Mouse (Mus musculus) olfactory bulb, adult 2 months (tissue): Measurements from ENCODE around the gene Polr2j.

Experiments
- CTCF ChIP-seq: fragments of 200-500 bp; IDR thresholded peaks from 2 replicates; pipeline ENCODE4 v1.5.1; 2012; ENCODE audit warnings: low read depth, mild to moderate bottlenecking, low read length, moderate library complexity; ENCODE audit not compliant: insufficient read depth
- POLR2A ChIP-seq: fragments of 200-500 bp; IDR thresholded peaks from 2 replicates; pipeline ENCODE4 v1.6.1; 2012; ENCODE audit warnings: mild to moderate bottlenecking, low read depth, low read length, moderate library complexity; ENCODE audit not compliant: insufficient read depth

GRCm38 (mm10) chr5:136143161-136143755 lies 26.8 kb downstream of the Polr2j start:
- TF ChIP-seq CTCF (no peak), POLR2A (no peak)
